Mouse (Mus musculus): Measurements from ENCODE around the gene Il5. TPM values are rescaled to one million over a fixed set of nuclear protein-coding genes. Genes with fewer than 3 reads are reported as not detected.
A peak's percentile ranks its signal among the peaks of the same experiment; 100 is the strongest.

The Il5 gene
- polyA plus RNA-seq, 1 experiment = 0.27 TPM

GRCm38 (mm10) chr11:53762827-53763495 lies 42.4 kb downstream of the Il5 start:
- Histone ChIP-seq H3K27ac (ENCODE audit: control insufficient read depth, insufficient read depth, low read depth, low read length) (peak overlapping the region; percentile 90), H3K36me3 (ENCODE audit: control insufficient read depth, insufficient read depth, low read length) (no peaks in the 10 kb centered on the region), H3K4me1 (ENCODE audit: control insufficient read depth, insufficient read depth, low read length) (peaks cover 17% of the 10 kb centered on the region), H3K4me3 (ENCODE audit: control insufficient read depth, low read depth, low read length) (peak overlapping the region; percentile 12), H3K27me3 (ENCODE audit: control insufficient read depth, insufficient read depth, low read length) (no peaks in the 10 kb centered on the region; the same call in 1 of the 2 replicates)
- TF ChIP-seq CTCF (IDR thresholded peaks at IDR 0.05; ENCODE audit: control insufficient read depth, insufficient read depth, insufficient replicate concordance, low read depth, low read length) (no peak), POLR2A (IDR thresholded peaks at IDR 0.05; ENCODE audit: control insufficient read depth, low read depth, low read length) (no peak)

GRCm38 (mm10) chr11:53763496-53764140 lies 43.0 kb downstream of the Il5 start:
- no peaks in the 10 kb centered on the region for H3K36me3 ChIP-seq (ENCODE audit: control insufficient read depth, insufficient read depth, low read length)
- H3K27me3 ChIP-seq (ENCODE audit: control insufficient read depth, insufficient read depth, low read length) = no peaks in the 10 kb centered on the region; the same call in 1 of the 2 replicates
- H3K4me1 ChIP-seq (ENCODE audit: control insufficient read depth, insufficient read depth, low read length) = peaks cover 17% of the 10 kb centered on the region
- 0 out of 2 replicates have a peak, but pooled peaks have one; percentile 7 for TF ChIP-seq CTCF (IDR thresholded peaks at IDR 0.05; ENCODE audit: control insufficient read depth, insufficient read depth, insufficient replicate concordance, low read depth, low read length)
- TF ChIP-seq POLR2A (IDR thresholded peaks at IDR 0.05; ENCODE audit: control insufficient read depth, low read depth, low read length) = no peak
- H3K4me3 ChIP-seq (ENCODE audit: control insufficient read depth, low read depth, low read length) = peak overlapping the region; percentile 53
- H3K27ac ChIP-seq (ENCODE audit: control insufficient read depth, insufficient read depth, low read depth, low read length) = peak overlapping the region; percentile 90

- no peak overlapping the region for H3K4me3 ChIP-seq (ENCODE audit: control insufficient read depth, low read depth, low read length)
- H3K27ac ChIP-seq (ENCODE audit: control insufficient read depth, insufficient read depth, low read depth, low read length) = no peak overlapping the region
- peaks cover 19% of the 10 kb centered on the region for H3K4me1 ChIP-seq (ENCODE audit: control insufficient read depth, insufficient read depth, low read length)
- TF ChIP-seq POLR2A (IDR thresholded peaks at IDR 0.05; ENCODE audit: control insufficient read depth, low read depth, low read length) (no peak), CTCF (IDR thresholded peaks at IDR 0.05; ENCODE audit: control insufficient read depth, insufficient read depth, insufficient replicate concordance, low read depth, low read length) (no peak)
- H3K27me3 ChIP-seq (ENCODE audit: control insufficient read depth, insufficient read depth, low read length) = no peaks in the 10 kb centered on the region; the same call in 1 of the 2 replicates
- H3K36me3 ChIP-seq (ENCODE audit: control insufficient read depth, insufficient read depth, low read length) = no peaks in the 10 kb centered on the region
These were observed 44.0 kb downstream of the Il5 start for GRCm38 (mm10) chr11:53764581-53764980.

GRCm38 (mm10) chr11:53768422-53769184 lies 48.0 kb downstream of the Il5 start:
- H3K4me1 ChIP-seq (ENCODE audit: control insufficient read depth, insufficient read depth, low read length) = peaks cover 16% of the 10 kb centered on the region
- no peak overlapping the region for H3K27ac ChIP-seq (ENCODE audit: control insufficient read depth, insufficient read depth, low read depth, low read length)
- TF ChIP-seq POLR2A (IDR thresholded peaks at IDR 0.05; ENCODE audit: control insufficient read depth, low read depth, low read length) (no peak), CTCF (IDR thresholded peaks at IDR 0.05; ENCODE audit: control insufficient read depth, insufficient read depth, insufficient replicate concordance, low read depth, low read length) (no peak)
- no peaks in the 10 kb centered on the region for H3K36me3 ChIP-seq (ENCODE audit: control insufficient read depth, insufficient read depth, low read length)
- no peaks in the 10 kb centered on the region; the same call in 1 of the 2 replicates for H3K27me3 ChIP-seq (ENCODE audit: control insufficient read depth, insufficient read depth, low read length)
- no peak overlapping the region for H3K4me3 ChIP-seq (ENCODE audit: control insufficient read depth, low read depth, low read length)

GRCm38 (mm10) chr11:53769185-53769576 lies 48.6 kb downstream of the Il5 start:
- peaks cover 11% of the 10 kb centered on the region for H3K4me1 ChIP-seq (ENCODE audit: control insufficient read depth, insufficient read depth, low read length)
- no peaks in the 10 kb centered on the region for H3K27me3 ChIP-seq (ENCODE audit: control insufficient read depth, insufficient read depth, low read length)
- no peak overlapping the region for H3K4me3 ChIP-seq (ENCODE audit: control insufficient read depth, low read depth, low read length)
- H3K27ac ChIP-seq (ENCODE audit: control insufficient read depth, insufficient read depth, low read depth, low read length) = peak overlapping the region; percentile 7; the same call in 1 of the 2 replicates
- TF ChIP-seq POLR2A (IDR thresholded peaks at IDR 0.05; ENCODE audit: control insufficient read depth, low read depth, low read length) = no peak
- no peak for TF ChIP-seq CTCF (IDR thresholded peaks at IDR 0.05; ENCODE audit: control insufficient read depth, insufficient read depth, insufficient replicate concordance, low read depth, low read length)
- no peaks in the 10 kb centered on the region for H3K36me3 ChIP-seq (ENCODE audit: control insufficient read depth, insufficient read depth, low read length)

GRCm38 (mm10) chr11:53769760-53770124 lies 49.1 kb downstream of the Il5 start, which contains the start of gene Irf1:
TSS of gene Irf1 (plus strand) at chr11:53770014.
- TF ChIP-seq CTCF (IDR thresholded peaks at IDR 0.05; ENCODE audit: control insufficient read depth, insufficient read depth, insufficient replicate concordance, low read depth, low read length) (no peak), POLR2A (IDR thresholded peaks at IDR 0.05; ENCODE audit: control insufficient read depth, low read depth, low read length) (peak; percentile 50; the same call in 1 of the 2 replicates)
- H3K4me3 ChIP-seq (ENCODE audit: control insufficient read depth, low read depth, low read length) = peak within 1 kb of the TSS; percentile 94
- peaks cover 11% of the 10 kb centered on the region for H3K4me1 ChIP-seq (ENCODE audit: control insufficient read depth, insufficient read depth, low read length)
- no peaks in the 10 kb centered on the region for H3K36me3 ChIP-seq (ENCODE audit: control insufficient read depth, insufficient read depth, low read length)
- H3K27ac ChIP-seq (ENCODE audit: control insufficient read depth, insufficient read depth, low read depth, low read length) = peak within 1 kb of the TSS; percentile 80
- H3K27me3 ChIP-seq (ENCODE audit: control insufficient read depth, insufficient read depth, low read length) = no peaks in the 10 kb centered on the region

Data from testis, adult 2 months (tissue).